Mouse (Mus musculus) erythroblast, embryonic 14.5 days (primary cell): ENCODE data around the gene Col23a1. TPM values are rescaled to one million over a fixed set of nuclear protein-coding genes. Genes with fewer than 3 reads are reported as not detected.
"Not testable (repeated sequence)": the region's sequence is repeated elsewhere in the genome, so short reads cannot be mapped to it uniquely, and the experiment has no call there.

ENCODE experiments used
- H3K27me3 ChIP-seq: 2 replicates; pipeline ENCODE4 v1.6.1; 2012; ENCODE audit warnings: inconsistent platforms; ENCODE audit not compliant: control insufficient read depth
- H3K36me3 ChIP-seq: 2 replicates; pipeline ENCODE4 v1.6.1; 2012; ENCODE audit warnings: mild to moderate bottlenecking, inconsistent platforms; ENCODE audit not compliant: control insufficient read depth
- H3K4me1 ChIP-seq: 2 replicates; pipeline ENCODE4 v1.6.1; 2012; ENCODE audit warnings: inconsistent platforms; ENCODE audit not compliant: control insufficient read depth
- H3K4me3 ChIP-seq: replicated peaks from 2 replicates; pipeline ENCODE3; 2012; ENCODE audit warnings: moderate library complexity, mild to moderate bottlenecking, inconsistent platforms
- H3K9me3 ChIP-seq: 2 replicates; pipeline ENCODE4 v1.6.1; 2012; ENCODE audit warnings: low read length, inconsistent platforms, mixed read lengths; ENCODE audit not compliant: control insufficient read depth
- GATA1 ChIP-seq: IDR thresholded peaks from 2 replicates; pipeline ENCODE4 v1.6.1; 2012; ENCODE audit warnings: low read length, inconsistent platforms, mixed read lengths
- TAL1 ChIP-seq: IDR thresholded peaks from 3 replicates; pipeline ENCODE4 v1.6.1; 2012; ENCODE audit warnings: low read length, inconsistent platforms, mixed read lengths
- polyA plus RNA-seq: library from polyadenylated mRNA; stranded (reverse); fragments of >175 nt; gene quantifications from 2 replicates; pipeline ENCODE4 v1.2.3, GENCODE M21; 2012

The Col23a1 gene
- polyA plus RNA-seq, 1 experiment, result not detected

DNA sequence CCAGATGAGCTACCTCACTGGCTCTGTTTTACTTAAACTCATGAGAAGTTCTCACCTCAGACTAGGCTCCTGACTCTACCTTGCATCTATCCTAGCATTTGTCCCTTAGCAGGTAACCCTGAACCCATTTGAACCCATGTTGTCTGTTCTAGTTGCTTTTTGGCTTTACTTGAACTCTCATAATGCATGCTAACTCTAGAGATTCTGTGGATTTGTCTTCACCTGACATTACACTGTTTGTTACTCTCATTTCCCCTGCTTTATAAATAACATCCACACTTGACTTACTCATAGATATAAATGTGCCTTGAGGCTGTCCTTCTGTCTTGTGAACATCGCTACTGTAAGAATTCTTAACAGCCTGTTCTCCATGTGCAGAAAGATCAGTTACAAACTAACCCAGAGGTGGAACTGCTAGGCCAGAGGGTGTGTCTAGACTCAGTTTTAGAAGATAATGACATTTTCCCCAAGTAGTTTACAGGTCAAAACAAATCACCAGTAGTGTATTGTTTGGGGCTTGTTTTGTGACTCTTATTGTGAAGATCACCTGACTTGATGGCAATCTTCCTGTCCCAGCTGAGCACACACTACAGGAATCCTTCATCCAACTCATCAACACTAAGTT, 305.9 kb downstream of the Col23a1 start:
- Histone ChIP-seq H3K4me3 (no peak overlapping the region), H3K9me3 (no peaks in the 10 kb centered on the region), H3K4me1 (peaks cover 13% of the 10 kb centered on the region), H3K36me3 (peaks cover 99% of the 10 kb centered on the region), H3K27me3 (no peaks in the 10 kb centered on the region)
- TF ChIP-seq TAL1 (no peak), GATA1 (no peak)

DNA sequence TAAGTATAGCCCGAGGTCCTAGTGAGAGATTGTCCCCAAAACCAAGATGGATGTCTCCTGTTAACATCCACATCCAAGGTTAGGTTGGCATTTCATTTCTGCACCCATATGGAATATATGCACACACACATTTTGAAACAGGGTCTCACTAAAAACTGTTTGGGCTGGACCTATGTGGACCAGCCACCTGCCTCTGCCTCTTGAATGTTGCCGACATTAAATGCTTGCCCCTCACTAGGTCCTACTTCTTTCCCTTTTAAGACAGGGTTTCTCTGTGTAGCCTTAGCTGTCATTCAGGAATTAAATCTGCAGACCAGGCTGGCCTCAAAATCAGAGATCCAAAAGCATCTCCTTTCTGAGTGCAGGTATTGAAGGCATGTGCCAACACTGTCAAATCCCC, 307.8 kb downstream of the Col23a1 start:
- no peaks in the 10 kb centered on the region for H3K9me3 ChIP-seq
- H3K4me3 ChIP-seq, result no peak overlapping the region
- H3K4me1 ChIP-seq, result peaks cover 28% of the 10 kb centered on the region
- peaks cover 99% of the 10 kb centered on the region for H3K36me3 ChIP-seq
- no peaks in the 10 kb centered on the region for H3K27me3 ChIP-seq
- TF ChIP-seq TAL1 (no peak), GATA1 (no peak)

GRCm38 (mm10) chr11:51602253-51602652, 312.5 kb downstream of the Col23a1 start:
- Histone ChIP-seq H3K36me3 (peaks cover 87% of the 10 kb centered on the region), H3K27me3 (no peaks in the 10 kb centered on the region), H3K9me3 (no peaks in the 10 kb centered on the region), H3K4me3 (no peak overlapping the region), H3K4me1 (peaks cover 62% of the 10 kb centered on the region)
- TF ChIP-seq TAL1, result no peak
- TF ChIP-seq GATA1, result no peak

DNA sequence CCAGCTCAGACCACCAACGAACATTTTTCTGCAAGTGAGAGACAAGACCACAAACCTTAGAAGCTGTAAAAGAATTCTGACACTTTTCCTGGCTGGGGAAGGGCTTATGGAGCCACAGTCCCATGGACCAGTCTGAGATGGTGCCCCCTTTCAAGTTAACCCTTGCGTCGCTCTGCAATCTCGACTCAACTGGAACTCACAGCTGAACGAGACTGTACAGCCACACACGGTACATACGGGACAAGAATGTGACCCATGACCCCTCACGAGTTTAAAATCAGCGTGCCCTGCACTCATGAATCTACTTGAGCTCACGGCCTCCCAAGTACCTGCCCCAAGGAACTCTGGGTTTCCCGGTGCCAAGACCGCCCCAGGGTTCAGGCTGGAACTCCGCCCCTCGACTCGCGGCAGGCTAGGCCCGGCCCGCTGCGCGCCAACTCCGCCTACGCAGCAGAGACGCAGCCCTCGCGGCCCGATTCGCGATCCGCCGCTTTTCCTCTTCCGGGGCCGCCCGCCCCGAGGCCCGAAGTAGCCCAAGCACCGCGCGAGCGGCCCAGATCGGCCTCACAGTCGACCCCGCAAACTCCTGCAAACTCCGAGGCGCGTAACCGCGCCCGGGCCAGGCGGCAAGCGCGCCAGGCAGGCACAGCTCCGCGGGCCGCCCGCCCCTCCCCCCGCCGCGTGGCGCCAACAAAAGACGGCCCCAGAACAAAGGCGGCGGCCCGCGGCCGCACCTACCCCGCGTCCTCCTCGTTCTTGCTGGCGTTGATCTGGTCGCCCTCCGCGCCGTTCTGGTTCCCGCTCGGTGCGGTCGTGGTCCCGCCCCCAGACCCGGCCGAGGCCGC, 316.1 kb downstream of the Col23a1 start:
- Histone ChIP-seq H3K9me3 (no peaks in the 10 kb centered on the region), H3K4me1 (peaks cover 76% of the 10 kb centered on the region), H3K27me3 (no peaks in the 10 kb centered on the region), H3K36me3 (peaks cover 51% of the 10 kb centered on the region), H3K4me3 (peak overlapping the region; percentile 98)
- TF ChIP-seq GATA1, result no peak
- TF ChIP-seq TAL1, result no peak

GRCm38 (mm10) chr11:51606447-51607095, 316.9 kb downstream of the Col23a1 start, which contains the start of gene Hnrnpab:
Gene Hnrnpab (minus strand): TSS chr11:51606847.
- Histone ChIP-seq H3K4me1 (peaks cover 77% of the 10 kb centered on the region), H3K27me3 (no peaks in the 10 kb centered on the region), H3K4me3 (peak within 1 kb of the TSS; percentile 98), H3K36me3 (peaks cover 43% of the 10 kb centered on the region), H3K9me3 (no peaks in the 10 kb centered on the region)
- no peak for TF ChIP-seq TAL1
- no peak for TF ChIP-seq GATA1

DNA sequence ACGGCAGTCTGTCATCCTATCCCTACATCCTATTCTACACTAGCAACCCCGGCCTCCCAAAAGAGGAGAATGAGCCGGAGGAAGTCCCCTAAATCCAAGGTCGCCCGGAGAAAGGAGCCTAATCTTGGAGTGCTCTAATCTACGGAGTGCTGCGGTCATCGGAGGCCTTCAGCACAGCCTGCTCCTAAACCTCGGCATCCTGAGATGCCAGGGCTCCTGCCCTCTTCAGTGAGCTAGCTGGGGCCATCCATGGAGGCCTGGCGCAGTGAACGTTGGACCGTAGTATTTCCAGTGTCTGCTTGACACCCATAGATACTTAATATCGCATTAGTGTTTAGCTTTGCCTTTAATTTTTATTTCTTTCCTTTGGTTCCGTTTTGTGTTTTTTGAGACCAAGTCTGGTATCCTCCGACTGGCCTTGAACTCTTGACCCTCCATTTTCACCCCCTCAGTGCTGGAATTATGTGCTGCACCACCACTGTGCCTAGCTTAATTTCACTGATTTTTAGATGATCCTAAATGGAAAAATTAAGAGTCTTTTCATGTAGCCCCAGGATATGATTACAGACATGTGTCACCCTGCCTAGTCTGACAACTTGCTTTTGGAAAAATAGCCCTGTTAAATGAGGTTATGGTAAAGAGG, 317.5 kb downstream of the Col23a1 start:
- Histone ChIP-seq H3K27me3 (no peaks in the 10 kb centered on the region), H3K4me1 (peaks cover 75% of the 10 kb centered on the region), H3K9me3 (no peaks in the 10 kb centered on the region), H3K36me3 (peaks cover 37% of the 10 kb centered on the region), H3K4me3 (peak overlapping the region; percentile 98)
- TF ChIP-seq GATA1 (no peak), TAL1 (no peak)

GRCm38 (mm10) chr11:51609266-51609909, 319.7 kb downstream of the Col23a1 start:
- peak overlapping the region; percentile 45 for H3K4me3 ChIP-seq
- H3K36me3 ChIP-seq, result peaks cover 15% of the 10 kb centered on the region
- no peak for TF ChIP-seq GATA1
- no peak for TF ChIP-seq TAL1
- H3K9me3 ChIP-seq, result no peaks in the 10 kb centered on the region
- peaks cover 55% of the 10 kb centered on the region for H3K4me1 ChIP-seq
- H3K27me3 ChIP-seq, result no peaks in the 10 kb centered on the region

DNA sequence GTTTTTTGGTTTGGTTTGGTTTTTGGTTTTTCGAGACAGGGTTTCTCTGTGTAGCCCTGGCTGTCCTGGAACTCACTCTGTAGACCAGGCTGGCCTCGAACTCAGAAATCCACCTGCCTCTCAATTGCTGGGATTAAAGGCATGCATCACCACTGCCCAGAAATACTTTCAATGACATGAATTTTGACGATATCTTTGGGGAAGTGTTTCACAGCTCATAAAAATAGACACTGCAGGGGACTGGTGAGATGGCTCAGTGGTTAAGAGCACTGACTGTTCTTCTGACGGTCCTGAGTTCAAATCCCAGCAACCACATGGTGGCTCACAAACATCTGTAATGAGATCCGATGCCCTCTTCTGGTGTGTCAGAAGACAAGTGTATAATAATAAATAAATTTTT, 320.2 kb downstream of the Col23a1 start:
- not testable (repeated sequence) for H3K4me3 ChIP-seq

More for the DNA sequence above, 320.2 kb downstream of the Col23a1 start:
- not testable (repeated sequence) for H3K36me3 ChIP-seq, H3K9me3 ChIP-seq, H3K27me3 ChIP-seq
- peaks cover 55% of the 10 kb centered on the region for H3K4me1 ChIP-seq
